Mouse (Mus musculus): Measurements from ENCODE around the gene Fap. TPM values are rescaled to one million over a fixed set of nuclear protein-coding genes. Genes with fewer than 3 reads are reported as not detected.

Fap gene
- total RNA-seq, 2 experiments from 2014 or later = 5.9 to 7.7 TPM

GRCm38 (mm10) chr2:62462174-62462573 lies 111.7 kb downstream of the Fap start:
- intact Hi-C loops (cut with DNase I) = loop anchor here (10.0 kb wide), 1 partner anchor 173 kb away; no protein-coding TSS in a partner anchor
- no peak for DNase-seq

DNA sequence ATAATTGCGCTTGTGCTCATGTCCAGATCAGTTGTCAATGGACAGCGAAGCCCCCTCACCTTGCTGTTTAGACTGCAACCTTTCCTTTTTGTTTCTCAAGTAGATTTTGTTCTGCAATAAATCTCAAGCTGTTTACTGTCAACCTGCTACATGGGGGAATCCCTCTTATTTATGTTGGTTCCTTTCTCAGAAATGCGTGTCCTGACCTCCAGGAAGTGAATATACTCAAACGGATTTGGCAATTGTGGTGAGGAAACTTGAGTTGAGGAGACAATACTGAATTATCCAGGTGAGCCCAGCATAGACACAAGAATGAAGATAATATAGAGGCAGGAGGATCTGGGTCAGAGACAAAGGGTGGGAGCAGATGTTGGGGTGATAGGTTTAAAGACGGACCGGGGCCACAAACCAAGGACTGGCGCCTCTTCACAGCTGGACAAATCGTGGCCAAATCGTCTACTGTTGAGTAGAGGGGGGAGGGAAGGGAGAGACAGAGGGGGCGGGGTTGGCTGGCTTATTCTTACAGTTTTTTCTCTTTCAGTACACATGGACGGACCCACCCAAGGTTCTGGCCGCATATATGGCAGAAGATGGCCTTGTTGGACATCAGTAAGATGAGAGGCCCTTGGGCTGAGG lies 112.9 kb downstream of the Fap start:
- DNase-seq = no peak
- intact Hi-C loops (cut with DNase I) = loop anchor here (10.0 kb wide), 1 partner anchor 174 kb away; no protein-coding TSS in a partner anchor

DNA sequence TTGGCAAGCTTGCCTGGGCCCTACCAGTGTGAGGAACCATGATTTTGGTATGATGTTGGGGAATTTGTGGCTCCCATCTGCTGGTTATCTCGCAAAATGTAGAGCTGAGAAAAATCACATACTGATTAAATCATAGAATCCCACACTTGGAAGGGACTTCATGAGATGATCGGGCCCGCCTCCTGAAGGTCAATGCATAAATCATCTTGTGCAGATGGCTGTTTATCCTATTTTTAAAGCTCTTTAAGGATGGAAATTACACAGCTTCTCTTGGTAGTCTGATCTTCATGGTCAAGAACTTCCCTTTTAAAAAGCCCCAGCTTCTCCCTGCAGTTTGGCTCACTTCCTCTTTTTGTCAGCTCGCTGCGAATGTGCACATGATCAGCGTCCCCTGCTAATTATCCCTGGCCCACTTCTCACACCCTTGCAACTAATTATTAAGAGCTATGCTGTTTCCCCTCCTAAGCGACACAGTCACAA lies 113.6 kb downstream of the Fap start:
- DNase-seq = no peak
- intact Hi-C loops (cut with DNase I) = loop anchor here (10.0 kb wide), 1 partner anchor 175 kb away; no protein-coding TSS in a partner anchor

DNA sequence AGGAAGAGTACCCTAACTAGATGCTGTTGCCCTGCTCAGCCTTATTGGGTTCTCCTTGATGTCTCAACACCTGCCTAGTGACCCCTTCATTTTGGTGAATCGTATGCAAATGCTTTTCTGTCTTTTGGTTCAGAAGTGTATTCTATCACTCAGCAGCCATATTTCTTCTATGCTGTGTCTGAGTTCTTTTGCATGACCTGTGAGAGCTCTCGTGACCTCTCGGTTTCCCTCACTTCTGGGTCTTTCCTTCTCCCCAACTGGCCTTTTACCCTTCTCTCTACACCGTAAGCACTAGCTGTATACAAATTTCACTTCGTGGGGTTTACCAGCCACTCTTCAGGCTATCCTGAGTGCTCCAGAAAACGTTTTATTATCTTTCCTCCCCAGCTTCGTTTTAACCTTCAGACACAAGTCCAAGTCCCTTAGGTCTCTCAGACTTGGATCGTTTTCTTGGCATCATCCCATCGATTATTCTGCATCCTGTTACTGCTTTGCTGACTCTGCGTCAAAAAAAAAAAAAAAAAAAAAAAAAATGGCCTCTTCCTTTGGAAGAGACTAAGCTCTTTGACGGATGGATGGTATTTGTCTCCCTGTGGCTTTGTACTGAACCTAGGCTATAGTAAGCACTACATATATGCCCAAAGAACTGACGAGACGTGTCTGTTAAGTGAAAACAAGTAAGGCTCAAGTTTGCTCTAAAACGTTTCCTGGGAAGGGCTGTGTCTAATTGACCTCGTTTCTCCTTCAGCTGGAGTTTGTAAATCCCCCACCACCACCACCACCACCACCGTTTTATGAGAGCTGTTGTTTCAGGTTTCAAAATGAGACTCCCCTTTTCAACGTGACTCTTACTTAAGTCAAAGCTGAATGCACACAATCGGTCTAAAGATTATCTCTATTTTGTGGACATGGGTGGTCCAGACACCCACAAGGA lies 114.4 kb downstream of the Fap start:
- intact Hi-C loops (cut with DNase I) = loop anchor here (10.0 kb wide), 4 partner anchors 115 to 475 kb away; no protein-coding TSS in a partner anchor
- DNase-seq = no peak

- no peak for DNase-seq
- intact Hi-C loops (cut with DNase I) = loop anchor here (10.0 kb wide), 3 partner anchors 113 to 473 kb away; no protein-coding TSS in a partner anchor
Observed at GRCm38 (mm10) chr2:62458070-62458469, 115.8 kb downstream of the Fap start.

DNA sequence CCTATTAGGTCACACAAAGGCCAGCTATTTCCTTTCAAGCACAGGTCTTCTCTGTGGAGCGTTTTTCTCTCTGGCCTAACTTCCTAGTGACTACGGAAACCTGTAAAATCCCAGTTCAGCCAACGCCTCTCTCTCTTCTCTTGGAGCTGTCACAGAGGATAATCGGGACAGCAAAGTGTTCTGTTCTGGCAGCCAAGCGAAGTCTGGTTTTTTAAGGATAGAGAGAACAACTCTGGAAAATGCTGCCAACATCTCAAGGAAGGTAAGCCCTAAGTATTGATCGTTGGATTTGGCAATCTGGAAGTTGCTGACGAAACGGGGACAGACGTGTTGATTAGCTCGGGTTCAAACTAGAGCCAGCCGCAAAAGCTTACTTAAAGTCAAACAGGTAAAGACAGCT lies 118.9 kb downstream of the Fap start:
- intact Hi-C loops (cut with DNase I) = loop anchor here (10.0 kb wide), 3 partner anchors 110 to 470 kb away; no protein-coding TSS in a partner anchor

DNA sequence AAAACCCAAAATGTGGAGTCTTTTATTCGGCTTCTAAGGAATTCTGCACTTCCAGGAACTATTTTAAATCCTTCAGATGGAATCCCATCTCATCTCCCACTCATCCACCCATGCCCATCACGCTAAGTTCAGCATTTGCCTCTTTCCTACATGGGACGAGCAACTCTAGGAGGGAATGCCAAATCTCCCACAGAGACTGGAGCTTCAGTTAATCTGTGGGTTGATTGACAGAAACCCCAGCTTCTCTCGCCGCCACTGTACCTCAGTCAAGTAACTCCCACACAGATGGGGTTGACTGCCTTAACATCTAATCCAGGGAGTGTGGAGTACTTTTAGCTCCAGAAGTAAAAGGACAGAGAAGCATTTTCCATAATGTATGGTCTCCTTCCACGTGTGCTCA lies 119.8 kb downstream of the Fap start:
- DNase-seq = no peak
- intact Hi-C loops (cut with DNase I) = loop anchor here (10.0 kb wide), 3 partner anchors 109 to 469 kb away; no protein-coding TSS in a partner anchor

More for the DNA sequence above, 118.9 kb downstream of the Fap start:
- no peak for DNase-seq

Other genes starting within 250 kb of the Fap start
- 1 to 10 TPM; 1.9 to 3.5 TPM for gene Dpp4, start 161.8 kb downstream of the Fap start, total RNA-seq (2021)
- gene Gcg, start 90.4 kb downstream of the Fap start, total RNA-seq (2021) = not detected
- 1 to 10 TPM; 2.6 to 3.3 TPM for gene Ifih1, start 72.2 kb upstream of the Fap start, total RNA-seq (2021)
- gene Gca, start 90.2 kb upstream of the Fap start, total RNA-seq (2021) = 1 to 10 TPM; 2.4 to 3.4 TPM

All from gastrocnemius, postnatal 36 days (tissue).